Mouse (Mus musculus): ENCODE results near the gene Ccdc148.

The Ccdc148 gene

GRCm38 (mm10) chr2:59050245-59050824 lies 110.1 kb downstream of the Ccdc148 start:
- DNase-seq (ENCODE audit: low spot score in 2 of 2) = no peak

GRCm38 (mm10) chr2:59049686-59050085 lies 110.8 kb downstream of the Ccdc148 start:
- DNase-seq (ENCODE audit: low spot score in 2 of 2) = no peak

GRCm38 (mm10) chr2:59048775-59049451 lies 111.6 kb downstream of the Ccdc148 start:
- no peak for DNase-seq (ENCODE audit: low spot score in 2 of 2)

- no peak for DNase-seq (ENCODE audit: low spot score in 2 of 2)
Observed at GRCm38 (mm10) chr2:59043313-59044032, 117.0 kb downstream of the Ccdc148 start.

GRCm38 (mm10) chr2:59042616-59043015 lies 117.9 kb downstream of the Ccdc148 start:
- DNase-seq (ENCODE audit: low spot score in 2 of 2) = no peak

GRCm38 (mm10) chr2:59036433-59036832 lies 124.0 kb downstream of the Ccdc148 start:
- DNase-seq (ENCODE audit: low spot score in 2 of 2) = no peak

GRCm38 (mm10) chr2:59035206-59035605 lies 125.3 kb downstream of the Ccdc148 start:
- no peak for DNase-seq (ENCODE audit: low spot score in 2 of 2)

GRCm38 (mm10) chr2:59034281-59034680 lies 126.2 kb downstream of the Ccdc148 start:
- DNase-seq (ENCODE audit: low spot score in 2 of 2) = no peak

GRCm38 (mm10) chr2:59024558-59024957 lies 135.9 kb downstream of the Ccdc148 start:
- no peak for DNase-seq (ENCODE audit: low spot score in 2 of 2)

GRCm38 (mm10) chr2:59007356-59007755 lies 153.1 kb downstream of the Ccdc148 start:
- no peak for DNase-seq (ENCODE audit: low spot score in 2 of 2)

GRCm38 (mm10) chr2:59006567-59007340 lies 153.7 kb downstream of the Ccdc148 start:
- DNase-seq (ENCODE audit: low spot score in 2 of 2) = no peak

- DNase-seq (ENCODE audit: low spot score in 2 of 2) = no peak
Observed at GRCm38 (mm10) chr2:58997151-58997550, 163.3 kb downstream of the Ccdc148 start.

GRCm38 (mm10) chr2:58992431-58993191 lies 167.9 kb downstream of the Ccdc148 start:
- DNase-seq (ENCODE audit: low spot score in 2 of 2) = no peak

GRCm38 (mm10) chr2:58978095-58978494 lies 182.4 kb downstream of the Ccdc148 start:
- no peak for DNase-seq (ENCODE audit: low spot score in 2 of 2)

- DNase-seq (ENCODE audit: low spot score in 2 of 2) = no peak
Observed at GRCm38 (mm10) chr2:58971507-58972275, 188.8 kb downstream of the Ccdc148 start.

GRCm38 (mm10) chr2:58956770-58957300 lies 203.6 kb downstream of the Ccdc148 start:
- no peak for DNase-seq (ENCODE audit: low spot score in 2 of 2)

GRCm38 (mm10) chr2:58956351-58956750 lies 204.1 kb downstream of the Ccdc148 start:
- DNase-seq (ENCODE audit: low spot score in 2 of 2) = no peak

GRCm38 (mm10) chr2:58952101-58952500 lies 208.4 kb downstream of the Ccdc148 start:
- no peak for DNase-seq (ENCODE audit: low spot score in 2 of 2)

- no peak for DNase-seq (ENCODE audit: low spot score in 2 of 2)
Observed at GRCm38 (mm10) chr2:58948796-58949195, 211.7 kb downstream of the Ccdc148 start.

- no peak for DNase-seq (ENCODE audit: low spot score in 2 of 2)
Observed at GRCm38 (mm10) chr2:58941361-58941760, 219.1 kb downstream of the Ccdc148 start.

Data from urinary bladder, adult 18-20 months (tissue).